Mouse (Mus musculus): Measurements from ENCODE around the gene Lpcat2b.
"Not testable (repeated sequence)": the region's sequence is repeated elsewhere in the genome, so short reads cannot be mapped to it uniquely, and the experiment has no call there.

Lpcat2b gene

DNA sequence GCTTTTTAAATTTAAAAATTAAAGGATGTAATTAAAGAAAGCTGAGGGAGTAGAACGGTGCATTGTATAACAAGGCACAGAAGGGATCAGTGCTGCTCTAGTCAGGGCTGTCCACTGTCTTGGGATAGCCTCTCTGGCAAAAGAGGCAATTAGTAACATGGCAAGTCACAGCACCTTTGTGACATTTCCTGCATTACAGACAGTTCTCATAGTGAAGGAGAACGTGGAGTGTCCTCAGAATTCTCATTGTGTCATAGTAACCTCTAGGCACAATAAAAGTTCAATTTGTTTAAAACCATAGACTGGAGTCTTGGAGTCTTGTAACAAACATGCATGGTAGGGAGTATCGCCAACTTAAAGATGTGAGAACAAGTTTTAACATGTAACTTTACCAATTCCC is at the start of gene Lpcat2b:
Lpcat2b (plus strand) TSS at position 301 of the 400 bp plus-strand sequence.
- DNase-seq (ENCODE audit: low spot score) = no peak

DNA sequence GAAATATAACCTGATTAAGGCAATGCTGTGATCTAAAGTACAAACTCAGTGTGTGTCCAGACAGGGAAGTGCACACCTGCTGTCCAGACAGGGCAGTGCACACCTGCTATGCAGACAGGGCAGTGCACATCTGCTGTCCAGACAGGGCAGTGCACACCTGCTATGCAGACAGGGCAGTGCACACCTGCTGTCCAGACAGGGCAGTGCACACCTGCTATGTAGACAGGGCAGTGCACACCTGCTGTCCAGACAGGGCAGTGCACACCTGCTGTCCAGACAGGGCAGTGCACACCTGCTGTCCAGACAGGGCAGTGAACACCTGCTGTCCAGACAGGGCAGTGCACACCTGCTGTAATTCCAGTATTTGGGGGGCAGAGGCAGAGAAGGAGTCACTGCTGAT is 44.9 kb upstream of the Lpcat2b start:
- not testable (repeated sequence) for DNase-seq (ENCODE audit: low spot score)

DNA sequence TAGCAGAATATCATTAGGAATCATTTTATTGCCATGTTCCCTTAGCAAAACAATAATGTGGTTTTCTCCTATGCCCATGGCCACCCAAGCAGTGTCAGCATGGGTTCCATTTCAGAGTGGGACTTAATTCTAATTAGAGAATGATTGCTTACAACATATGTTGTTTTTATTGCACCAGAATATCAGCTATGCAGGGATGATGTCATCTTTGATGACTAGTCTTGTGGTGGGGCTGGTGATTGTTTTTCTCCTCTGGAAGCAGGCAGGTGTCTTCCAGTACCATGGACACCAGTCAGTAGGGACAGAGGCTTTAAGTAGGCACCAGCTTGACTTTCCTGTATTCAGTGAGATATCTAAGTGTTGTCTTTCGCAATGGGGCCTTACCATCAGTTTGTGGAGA is 43.6 kb upstream of the Lpcat2b start:
- DNase-seq (ENCODE audit: low spot score) = no peak

DNA sequence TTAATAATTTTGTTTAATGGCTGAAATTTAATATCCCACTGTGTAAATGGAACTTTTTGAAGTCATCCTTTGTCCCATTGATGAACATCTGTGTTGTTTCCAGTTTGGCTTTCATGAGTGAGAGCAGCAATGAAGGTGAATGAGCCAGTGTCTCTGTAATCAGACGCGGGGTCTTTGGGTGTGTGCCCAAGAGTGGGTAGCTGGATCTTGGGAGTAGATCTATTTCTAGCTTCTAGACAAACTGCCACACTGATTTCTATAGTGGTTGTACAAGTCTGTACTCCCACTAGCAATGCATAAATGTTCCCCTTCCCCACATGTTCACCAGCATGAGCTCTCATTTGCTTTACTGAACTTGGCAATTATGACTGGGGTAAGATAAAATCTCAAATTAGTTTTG is 42.0 kb upstream of the Lpcat2b start:
- no peak for DNase-seq (ENCODE audit: low spot score)

DNA sequence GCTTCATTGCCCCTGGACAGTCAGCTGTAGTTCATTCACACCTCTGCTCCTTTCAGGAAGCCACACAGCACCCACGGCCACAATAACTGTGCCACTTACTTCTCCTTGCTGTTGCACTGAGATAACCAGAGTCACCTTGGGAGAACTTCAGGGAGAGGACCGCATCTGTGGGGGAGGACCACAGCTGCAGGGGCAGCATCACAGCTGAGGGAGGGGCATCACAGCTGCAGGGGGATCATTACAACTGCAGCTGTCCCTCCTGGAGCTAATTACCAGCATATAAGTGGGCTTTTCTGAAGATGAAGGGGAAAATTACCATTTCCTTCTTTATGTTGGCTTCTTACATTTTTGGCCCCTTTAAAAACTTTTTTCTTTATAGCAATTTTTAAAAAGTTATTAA is 36.9 kb upstream of the Lpcat2b start:
- DNase-seq (ENCODE audit: low spot score) = no peak

DNA sequence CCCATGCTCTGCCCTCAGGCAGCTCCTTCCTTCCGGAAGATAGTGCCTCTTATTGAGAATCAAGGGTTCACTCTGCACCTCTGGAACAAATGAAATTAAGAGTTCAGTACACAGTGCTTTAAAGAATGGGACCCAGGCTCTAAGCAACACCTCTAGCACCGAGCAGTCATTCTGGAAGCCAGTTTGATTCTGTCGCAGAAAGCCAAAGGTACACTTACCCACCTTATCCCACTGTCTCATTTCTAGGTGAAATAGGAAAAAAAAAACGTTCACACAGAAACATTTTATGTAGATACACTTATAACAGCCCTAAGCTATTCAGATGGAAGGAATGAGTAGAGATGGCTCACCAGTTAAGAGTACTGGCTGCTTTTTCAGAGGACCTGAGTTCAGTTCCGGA is 28.9 kb upstream of the Lpcat2b start, which contains the start of gene Ephx4:
Ephx4 (plus strand) TSS at position 301 of the 400 bp plus-strand sequence.
- DNase-seq (ENCODE audit: low spot score) = no peak

DNA sequence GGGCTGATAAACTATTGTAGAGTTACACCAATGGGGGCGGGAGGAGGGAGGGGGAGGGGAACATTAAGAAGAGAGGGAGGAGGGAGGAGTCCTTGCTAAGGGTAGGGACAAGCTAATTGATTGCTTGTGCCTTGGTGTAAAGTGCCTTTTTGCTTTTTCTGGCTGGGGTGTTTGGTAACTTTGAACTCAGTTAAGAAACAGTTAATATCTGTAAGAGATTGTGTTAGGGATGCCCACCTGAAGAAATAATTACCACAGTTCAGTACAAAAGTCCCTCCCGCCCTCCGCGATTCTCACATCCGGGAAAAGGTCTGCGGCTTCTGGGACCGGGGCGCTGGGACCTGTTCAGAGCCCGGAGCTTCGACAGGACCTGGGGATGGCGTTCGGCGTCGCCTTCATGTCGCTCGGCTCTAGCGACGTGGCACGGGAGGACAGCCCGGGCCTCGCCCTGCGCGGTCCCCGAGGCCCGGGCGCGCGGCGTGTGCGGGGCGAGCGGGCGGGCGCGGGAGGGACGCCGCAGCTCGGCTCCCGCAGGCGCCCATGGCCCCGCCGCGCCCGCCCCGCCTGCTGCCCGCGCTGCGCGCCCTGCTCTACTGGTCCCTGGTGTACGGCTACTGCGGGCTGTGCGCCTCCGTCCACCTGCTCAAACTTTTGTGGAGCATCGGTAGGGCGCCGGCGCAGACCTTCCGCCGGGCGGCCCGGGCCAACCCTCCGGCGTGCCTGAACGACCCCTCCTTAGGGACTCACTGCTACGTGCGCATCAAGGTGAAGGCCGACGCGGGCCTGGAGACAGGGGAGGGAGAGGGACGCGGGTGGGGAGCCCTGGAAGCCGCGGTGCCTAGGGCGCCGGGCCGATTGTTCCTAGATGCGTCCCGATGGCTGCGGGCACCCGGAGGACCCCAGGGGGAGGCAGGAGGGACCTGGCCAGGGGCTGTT is 28.1 kb upstream of the Lpcat2b start:
- DNase-seq (ENCODE audit: low spot score) = no peak

DNA sequence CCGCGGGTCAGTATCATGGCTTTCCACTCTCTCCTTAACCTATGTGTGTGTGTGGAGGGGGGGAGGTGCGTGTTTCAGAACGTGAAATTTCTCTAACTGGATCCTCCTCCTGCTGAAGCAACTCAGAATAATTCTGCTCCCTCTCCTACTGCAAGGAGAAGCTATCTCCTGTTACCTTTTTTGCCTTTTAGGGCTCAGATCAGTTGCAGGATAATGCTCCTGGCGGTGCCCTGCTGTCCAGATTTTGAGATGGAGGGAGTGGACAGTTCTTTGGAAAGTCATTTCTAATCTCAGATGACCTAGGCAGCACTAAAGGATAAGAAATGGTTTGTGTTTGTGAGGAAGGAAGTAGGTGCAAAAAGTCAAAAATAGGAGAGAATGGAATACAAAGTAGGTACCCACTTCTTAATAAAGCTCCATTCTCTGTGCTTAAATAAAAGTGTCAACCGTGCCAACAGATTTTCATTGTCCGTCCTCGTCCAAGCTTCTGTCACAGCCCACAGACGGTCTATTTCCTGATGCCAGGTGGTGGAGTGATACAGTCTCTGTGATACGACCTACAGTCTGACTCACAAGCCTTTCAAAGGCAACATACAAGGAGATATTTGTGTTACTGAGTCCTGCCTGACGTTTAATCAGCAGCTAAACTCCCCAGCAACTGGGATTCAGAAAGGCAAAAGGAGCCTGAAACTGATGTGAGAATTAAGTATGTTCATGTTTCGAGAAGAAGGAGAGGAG is 27.2 kb upstream of the Lpcat2b start:
- peak; percentile 49 for DNase-seq (ENCODE audit: low spot score)

DNA sequence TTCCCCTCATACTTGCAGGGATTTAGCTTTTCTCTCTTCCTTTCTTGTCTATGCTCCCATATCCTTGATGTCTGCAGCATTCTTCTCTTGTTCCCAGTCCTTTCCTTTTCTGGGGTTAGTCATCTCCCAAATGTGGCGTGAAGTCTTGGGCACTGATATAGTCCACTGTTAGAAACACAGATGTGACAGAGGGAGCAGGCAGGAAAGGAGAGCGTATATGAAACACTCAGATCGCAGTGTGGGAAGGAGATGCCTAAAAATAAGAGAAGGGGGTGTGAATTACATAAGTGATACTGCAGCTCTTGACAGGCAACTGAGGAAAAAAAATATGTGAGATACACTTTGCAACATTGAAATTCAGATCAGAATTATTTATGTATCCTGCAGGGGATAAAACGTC is 26.0 kb upstream of the Lpcat2b start:
- no peak for DNase-seq (ENCODE audit: low spot score)

DNA sequence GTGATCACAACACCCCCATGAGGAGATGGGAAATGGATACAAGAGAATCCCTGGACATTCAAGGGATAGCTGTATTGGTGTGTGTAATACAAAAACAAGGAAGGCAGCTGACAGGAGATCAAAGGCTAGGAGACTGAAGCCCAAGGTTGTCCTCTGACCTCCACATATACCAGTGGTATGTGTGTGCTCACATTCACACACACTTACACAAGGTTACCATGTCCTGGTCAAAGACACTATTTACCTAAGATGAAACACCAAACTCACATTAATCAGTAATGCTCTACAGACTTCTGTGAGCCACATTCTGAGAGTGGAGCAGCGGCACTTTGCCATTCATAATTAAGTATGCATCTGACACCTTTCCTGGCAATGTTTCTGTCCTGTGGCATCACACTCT is 21.0 kb upstream of the Lpcat2b start:
- no peak for DNase-seq (ENCODE audit: low spot score)

DNA sequence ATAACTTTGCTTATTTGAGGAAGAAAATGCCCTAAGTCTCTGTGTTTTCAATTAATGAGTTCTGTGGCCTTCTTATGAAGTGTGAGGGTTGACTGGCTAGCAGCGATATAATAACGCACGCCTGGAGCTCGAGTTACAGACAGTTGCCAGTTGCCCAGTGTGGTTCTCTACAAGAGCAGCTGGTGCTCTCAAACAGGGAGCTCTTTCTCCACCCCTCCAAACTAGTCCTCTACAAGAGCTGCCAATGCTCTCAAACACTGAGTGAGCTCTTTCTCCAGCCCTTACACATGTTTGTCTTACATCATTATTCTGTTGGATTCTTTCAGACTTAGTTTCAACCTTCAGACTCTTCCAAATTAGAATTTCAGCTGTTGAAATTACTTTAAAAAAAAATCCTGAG is 20.0 kb upstream of the Lpcat2b start:
- DNase-seq (ENCODE audit: low spot score) = no peak

DNA sequence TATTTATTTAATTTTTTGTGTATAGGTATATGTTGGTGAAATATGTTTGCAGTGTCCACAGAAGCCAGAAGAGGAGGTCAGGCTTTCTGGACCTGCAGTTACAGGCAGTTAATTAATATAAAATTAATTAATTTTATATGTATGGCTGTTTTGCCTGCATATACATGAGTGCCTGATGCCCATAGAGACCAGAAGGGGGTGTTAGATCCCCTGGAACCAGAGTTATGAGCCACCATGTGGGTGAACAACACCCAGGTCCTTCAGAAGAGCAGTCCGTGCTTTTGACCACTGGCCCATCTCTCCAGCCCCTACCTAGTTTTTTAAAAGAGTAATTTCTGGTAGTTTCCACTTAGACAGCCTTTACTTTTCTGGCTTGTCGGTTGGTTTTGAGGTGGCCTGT is 19.1 kb upstream of the Lpcat2b start:
- no peak for DNase-seq (ENCODE audit: low spot score)

DNA sequence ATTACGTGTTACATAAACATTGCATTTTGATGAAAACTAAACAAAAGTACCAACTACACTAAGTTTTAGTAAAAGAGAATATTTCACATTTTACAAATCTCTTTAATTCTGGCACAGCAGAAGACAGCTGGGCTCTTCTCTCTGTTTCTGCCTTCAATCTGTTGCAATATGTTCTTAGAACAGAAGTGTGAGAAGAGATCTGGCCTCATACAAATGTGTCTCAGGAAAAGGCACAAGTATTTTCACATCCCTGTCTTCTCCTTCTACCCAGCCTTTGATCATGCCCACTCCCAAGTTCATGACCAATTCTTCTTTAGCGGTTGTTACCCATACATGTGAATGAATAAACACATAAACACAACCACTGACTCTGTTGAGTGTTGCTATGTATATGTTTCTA is 16.3 kb upstream of the Lpcat2b start:
- peak; percentile 61 for DNase-seq (ENCODE audit: low spot score)

DNA sequence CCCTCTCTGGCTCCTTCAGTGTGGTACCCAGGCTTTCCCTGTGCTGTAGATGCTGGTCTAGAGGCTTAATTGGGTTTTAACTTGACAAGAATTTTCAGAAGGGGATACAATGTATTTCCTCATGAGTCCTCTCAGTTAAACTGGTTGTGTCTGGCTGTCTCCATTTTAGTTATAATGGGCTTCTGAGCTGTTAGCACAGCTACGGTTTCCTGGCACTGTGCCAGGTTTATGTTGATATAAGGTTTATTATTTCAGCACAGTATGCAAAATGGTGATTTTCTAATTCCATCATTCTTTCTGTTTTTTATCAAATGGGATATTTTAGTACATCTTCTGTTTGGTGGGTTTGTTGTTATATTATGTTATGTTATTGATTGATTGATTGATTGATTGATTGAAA is 9.7 kb upstream of the Lpcat2b start:
- DNase-seq (ENCODE audit: low spot score) = no peak

DNA sequence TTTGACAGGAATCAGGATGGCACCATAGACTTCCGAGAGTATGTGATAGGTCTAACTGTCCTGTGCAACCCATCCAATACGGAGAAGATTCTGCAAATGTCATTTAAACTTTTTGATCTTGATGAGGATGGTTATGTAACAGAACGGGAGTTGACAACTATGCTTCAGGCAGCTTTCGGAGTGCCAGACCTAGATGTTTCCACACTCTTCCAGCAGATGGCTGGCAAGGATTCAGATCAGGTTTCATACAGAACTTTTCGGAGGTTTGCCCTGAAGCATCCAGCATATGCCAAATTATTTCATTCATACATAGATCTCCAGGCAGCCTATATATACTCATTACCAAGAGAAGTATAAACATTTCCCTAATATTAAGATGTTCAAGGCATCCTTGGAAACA is 2.7 kb downstream of the Lpcat2b start:
- DNase-seq (ENCODE audit: low spot score) = no peak

DNA sequence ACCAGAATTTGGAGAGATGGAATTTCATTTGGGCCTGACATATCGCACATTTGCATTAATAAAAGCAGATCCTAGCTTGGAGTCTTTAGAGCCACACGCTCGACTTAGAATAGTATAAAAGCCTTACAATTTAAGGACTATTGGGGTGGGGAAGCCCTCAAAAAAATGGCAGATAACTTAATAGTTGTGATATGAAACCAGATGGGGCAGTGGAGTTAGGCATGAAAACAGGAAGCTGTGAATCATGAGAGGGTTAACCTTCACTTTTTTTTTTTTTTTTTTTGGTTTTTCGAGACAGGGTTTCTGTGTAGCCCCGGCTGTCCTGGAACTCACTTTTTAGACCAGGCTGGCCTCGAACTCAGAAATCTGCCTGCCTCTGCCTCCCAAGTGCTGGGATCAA is 4.8 kb downstream of the Lpcat2b start:
- no peak for DNase-seq (ENCODE audit: low spot score)

DNA sequence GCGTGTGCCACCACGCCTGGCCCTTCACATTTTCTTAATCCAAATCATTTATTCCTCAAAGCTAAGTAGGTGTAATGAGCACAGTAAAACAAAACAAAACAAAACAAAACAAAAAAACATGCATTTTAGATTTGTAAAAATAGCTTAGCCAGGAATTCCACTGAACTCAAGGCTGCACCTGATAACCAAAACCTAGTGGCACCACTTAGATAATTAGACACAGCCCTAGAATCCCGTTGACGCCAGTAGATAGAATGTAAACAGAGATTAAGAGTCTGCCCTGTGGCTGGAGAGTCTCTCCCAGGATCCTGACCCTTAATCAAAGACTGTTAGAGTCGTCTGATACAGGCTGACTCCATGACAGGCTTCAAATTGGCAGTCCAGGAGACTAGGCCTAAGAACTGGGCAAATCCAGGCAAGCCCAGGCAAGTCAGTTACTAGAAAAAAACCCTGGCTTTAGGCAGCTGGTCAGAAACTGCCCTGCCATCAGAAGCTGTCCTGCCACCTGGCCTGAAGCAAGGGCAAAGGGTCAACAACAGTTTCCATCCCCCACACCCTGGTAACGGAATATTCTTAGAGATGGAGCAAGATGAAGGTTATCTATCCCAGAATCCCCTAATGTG is 5.3 kb downstream of the Lpcat2b start:
- no peak for DNase-seq (ENCODE audit: low spot score)

DNA sequence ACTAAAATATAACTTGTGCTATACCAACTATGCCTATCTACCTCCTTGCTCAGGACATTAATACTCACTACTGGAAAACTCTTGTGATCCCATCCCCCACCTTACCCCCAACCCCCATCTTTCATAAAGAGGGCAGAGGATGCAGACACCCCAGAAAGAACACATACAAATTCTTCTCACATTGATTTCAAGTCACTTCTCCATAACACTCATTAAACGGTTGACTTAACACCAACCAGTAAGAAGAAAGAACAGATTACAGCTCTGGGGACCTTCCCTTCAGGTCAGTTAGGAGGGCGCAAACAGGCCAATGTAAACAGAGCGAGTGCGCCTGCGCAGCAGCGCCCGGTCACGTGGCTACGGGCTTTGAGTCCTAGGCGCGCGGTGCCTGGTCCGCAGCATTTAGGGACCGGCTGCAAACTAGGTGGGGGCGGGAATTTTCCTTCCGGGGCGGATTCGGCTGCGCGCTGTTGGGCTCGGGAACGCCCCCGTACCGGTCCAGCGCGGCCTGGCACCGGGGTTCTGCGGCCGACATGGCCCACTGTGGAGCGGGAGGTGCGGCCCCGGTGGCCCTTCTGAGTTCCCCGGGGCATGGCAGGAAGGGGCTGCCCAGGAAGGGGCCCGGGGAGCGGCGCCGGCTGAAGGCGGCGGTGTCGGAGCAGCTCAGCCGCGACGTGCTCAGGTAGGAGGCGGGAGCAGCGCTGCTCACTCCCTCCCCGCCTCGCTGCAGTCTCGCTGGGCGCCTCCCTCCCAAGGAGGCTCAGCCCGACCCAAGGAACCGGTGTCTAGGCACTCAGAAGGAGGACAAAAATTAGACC is 6.3 kb downstream of the Lpcat2b start, which contains the start of gene Btbd8:
Btbd8 (plus strand) TSS at position 534 of the 818 bp plus-strand sequence.
- DNase-seq (ENCODE audit: low spot score) = peak; percentile 73

DNA sequence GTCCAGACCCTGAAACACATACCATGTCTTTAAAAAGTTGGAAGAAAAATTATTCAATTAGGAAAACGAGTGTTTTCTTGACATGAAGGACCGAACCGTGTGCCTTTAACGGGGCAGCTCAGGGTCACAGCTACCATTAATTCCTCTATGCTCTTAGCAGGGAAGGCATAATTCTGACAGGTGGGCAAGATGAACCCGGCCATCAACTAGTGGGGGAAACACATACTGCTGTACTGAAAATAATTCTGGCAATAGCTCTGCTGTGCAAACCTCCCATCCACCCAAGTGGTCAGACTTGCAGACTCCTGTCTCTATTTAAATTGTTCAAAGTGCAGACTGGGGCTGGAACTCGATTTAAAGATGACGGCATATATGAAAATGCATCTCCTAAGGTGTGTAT is 7.0 kb downstream of the Lpcat2b start:
- DNase-seq (ENCODE audit: low spot score) = no peak

DNA sequence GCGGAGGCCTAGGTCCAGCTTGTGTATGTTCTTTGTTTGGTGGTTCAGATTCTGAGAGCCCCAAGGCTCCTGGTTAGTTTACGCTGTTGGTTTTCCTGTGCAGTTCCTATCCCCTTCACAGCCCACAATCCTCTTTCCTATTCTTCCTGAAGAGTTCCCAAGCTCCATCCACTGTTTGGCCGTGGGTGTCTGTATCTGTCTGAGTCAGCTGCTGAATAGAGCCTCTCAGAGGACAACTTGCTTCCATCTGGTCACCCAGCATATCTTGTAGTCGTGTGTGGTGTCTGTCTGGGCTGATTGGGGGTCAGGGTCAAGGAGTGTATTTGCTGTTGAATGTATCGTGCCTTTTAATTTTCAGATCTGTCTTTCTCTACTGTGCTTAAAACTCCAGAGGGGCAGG is 10.5 kb downstream of the Lpcat2b start:
- no peak for DNase-seq (ENCODE audit: low spot score)

DNA sequence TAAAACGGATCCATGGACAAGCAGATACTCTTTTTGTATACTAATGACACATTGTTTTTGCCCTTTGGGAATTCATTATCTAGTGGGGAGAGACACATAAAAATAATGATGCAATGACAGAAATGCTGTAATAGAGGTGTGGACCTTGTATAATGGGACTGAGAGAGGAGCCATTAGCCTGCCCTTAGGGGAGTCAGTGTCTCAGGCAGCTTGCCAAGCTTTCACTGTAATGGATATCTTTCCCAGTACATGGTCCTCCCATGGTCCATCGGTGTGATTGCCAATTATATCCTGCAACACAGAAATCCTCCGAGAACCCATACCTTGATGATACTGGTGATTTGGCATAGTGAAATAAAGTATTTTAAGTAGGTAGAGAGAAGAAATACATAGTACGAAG is 12.9 kb downstream of the Lpcat2b start:
- DNase-seq (ENCODE audit: low spot score) = no peak

DNA sequence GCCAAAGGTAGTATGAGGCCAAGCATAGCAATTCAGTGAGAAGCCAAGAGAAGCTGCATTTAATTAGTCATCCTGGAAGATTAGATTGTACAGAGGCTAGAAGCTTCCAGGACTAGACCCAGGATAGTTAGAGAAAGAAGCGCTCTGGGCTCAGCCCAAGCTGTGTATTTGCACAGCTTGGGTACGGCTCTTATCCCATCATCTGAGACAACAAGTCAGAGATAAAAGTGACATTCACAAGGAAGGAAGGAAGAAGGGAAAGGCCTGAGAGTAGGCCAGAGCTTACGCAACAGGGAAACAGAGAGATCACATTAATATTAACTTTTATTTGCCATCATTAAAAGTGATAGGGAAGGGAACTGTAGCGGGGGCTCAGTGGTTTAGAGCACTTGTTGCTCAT is 16.6 kb downstream of the Lpcat2b start:
- no peak for DNase-seq (ENCODE audit: low spot score)

Measured in layer of hippocampus, adult 9-10 months (tissue).